Mouse (Mus musculus): ENCODE data around the gene Ankrd60. TPM values are rescaled to one million over a fixed set of nuclear protein-coding genes. Genes with fewer than 3 reads are reported as not detected.

Gene Ankrd60
- not detected for total RNA-seq (2021)
- long read RNA-seq, experiment 1: 0 reads
- long read RNA-seq, experiment 2: 0 reads

- Histone ChIP-seq H3K27ac (no peak within 1 kb of the TSS), H3K4me3 (peak within 1 kb of the TSS; percentile 41)
- no peak for DNase-seq (ENCODE audit: low spot score in 2 of 2)
- TF ChIP-seq CTCF (conservative IDR thresholded peaks at IDR 0.05): peak; percentile 29
Observed at GRCm38 (mm10) chr2:173577669-173578557, at the start of gene Ankrd60. Gene Ankrd60 (minus strand): TSS chr2:173578365.

- DNase-seq (ENCODE audit: low spot score in 2 of 2): no peak
- no peak for TF ChIP-seq CTCF (conservative IDR thresholded peaks at IDR 0.05)
- no peak overlapping the region for H3K27ac ChIP-seq
- H3K4me3 ChIP-seq: no peak overlapping the region
Observed at GRCm38 (mm10) chr2:173625786-173626185, 47.6 kb upstream of the Ankrd60 start.

- Histone ChIP-seq H3K4me3 (no peak overlapping the region), H3K27ac (no peak overlapping the region)
- DNase-seq (ENCODE audit: low spot score in 2 of 2): no peak
- TF ChIP-seq CTCF (conservative IDR thresholded peaks at IDR 0.05): no peak
Observed at GRCm38 (mm10) chr2:173624667-173625066, 46.5 kb upstream of the Ankrd60 start.

GRCm38 (mm10) chr2:173622173-173622601 is 44.0 kb upstream of the Ankrd60 start:
- Histone ChIP-seq H3K27ac (no peak overlapping the region), H3K4me3 (no peak overlapping the region)
- no peak for TF ChIP-seq CTCF (conservative IDR thresholded peaks at IDR 0.05)
- DNase-seq (ENCODE audit: low spot score in 2 of 2): no peak

- H3K4me3 ChIP-seq: no peak overlapping the region
- H3K27ac ChIP-seq: no peak overlapping the region
- DNase-seq (ENCODE audit: low spot score in 2 of 2): no peak
- peak; percentile 65 for TF ChIP-seq CTCF (conservative IDR thresholded peaks at IDR 0.05)
Observed at GRCm38 (mm10) chr2:173620645-173621044, 42.5 kb upstream of the Ankrd60 start.

- DNase-seq (ENCODE audit: low spot score in 2 of 2): no peak
- H3K4me3 ChIP-seq: no peak overlapping the region
- no peak overlapping the region for H3K27ac ChIP-seq
- TF ChIP-seq CTCF (conservative IDR thresholded peaks at IDR 0.05): no peak
Observed at GRCm38 (mm10) chr2:173619132-173619531, 41.0 kb upstream of the Ankrd60 start.

GRCm38 (mm10) chr2:173616156-173616555 is 38.0 kb upstream of the Ankrd60 start:
- no peak for DNase-seq (ENCODE audit: low spot score in 2 of 2)
- H3K4me3 ChIP-seq: no peak overlapping the region
- H3K27ac ChIP-seq: no peak overlapping the region
- no peak for TF ChIP-seq CTCF (conservative IDR thresholded peaks at IDR 0.05)

- Histone ChIP-seq H3K4me3 (no peak overlapping the region), H3K27ac (no peak overlapping the region)
- DNase-seq (ENCODE audit: low spot score in 2 of 2): no peak
- no peak for TF ChIP-seq CTCF (conservative IDR thresholded peaks at IDR 0.05)
Observed at GRCm38 (mm10) chr2:173615378-173616081, 37.4 kb upstream of the Ankrd60 start.

- no peak for TF ChIP-seq CTCF (conservative IDR thresholded peaks at IDR 0.05)
- Histone ChIP-seq H3K27ac (no peak overlapping the region), H3K4me3 (no peak overlapping the region)
- no peak for DNase-seq (ENCODE audit: low spot score in 2 of 2)
Observed at GRCm38 (mm10) chr2:173608020-173608958, 30.1 kb upstream of the Ankrd60 start.

GRCm38 (mm10) chr2:173606415-173606804 is 28.2 kb upstream of the Ankrd60 start:
- H3K4me3 ChIP-seq: no peak overlapping the region
- TF ChIP-seq CTCF (conservative IDR thresholded peaks at IDR 0.05): no peak
- no peak overlapping the region for H3K27ac ChIP-seq
- no peak for DNase-seq (ENCODE audit: low spot score in 2 of 2)

GRCm38 (mm10) chr2:173605713-173606414 is 27.7 kb upstream of the Ankrd60 start:
- H3K27ac ChIP-seq: no peak overlapping the region
- TF ChIP-seq CTCF (conservative IDR thresholded peaks at IDR 0.05): no peak
- no peak for DNase-seq (ENCODE audit: low spot score in 2 of 2)
- no peak overlapping the region for H3K4me3 ChIP-seq

GRCm38 (mm10) chr2:173601861-173602260 is 23.7 kb upstream of the Ankrd60 start:
- TF ChIP-seq CTCF (conservative IDR thresholded peaks at IDR 0.05): no peak
- DNase-seq (ENCODE audit: low spot score in 2 of 2): no peak
- no peak overlapping the region for H3K4me3 ChIP-seq
- H3K27ac ChIP-seq: no peak overlapping the region

Data from layer of hippocampus, adult 2 months (tissue).